Mouse (Mus musculus): ENCODE data around the gene Wdhd1.
"Not testable (repeated sequence)": the region's sequence is repeated elsewhere in the genome, so short reads cannot be mapped to it uniquely, and the experiment has no call there.

Gene Wdhd1

DNA sequence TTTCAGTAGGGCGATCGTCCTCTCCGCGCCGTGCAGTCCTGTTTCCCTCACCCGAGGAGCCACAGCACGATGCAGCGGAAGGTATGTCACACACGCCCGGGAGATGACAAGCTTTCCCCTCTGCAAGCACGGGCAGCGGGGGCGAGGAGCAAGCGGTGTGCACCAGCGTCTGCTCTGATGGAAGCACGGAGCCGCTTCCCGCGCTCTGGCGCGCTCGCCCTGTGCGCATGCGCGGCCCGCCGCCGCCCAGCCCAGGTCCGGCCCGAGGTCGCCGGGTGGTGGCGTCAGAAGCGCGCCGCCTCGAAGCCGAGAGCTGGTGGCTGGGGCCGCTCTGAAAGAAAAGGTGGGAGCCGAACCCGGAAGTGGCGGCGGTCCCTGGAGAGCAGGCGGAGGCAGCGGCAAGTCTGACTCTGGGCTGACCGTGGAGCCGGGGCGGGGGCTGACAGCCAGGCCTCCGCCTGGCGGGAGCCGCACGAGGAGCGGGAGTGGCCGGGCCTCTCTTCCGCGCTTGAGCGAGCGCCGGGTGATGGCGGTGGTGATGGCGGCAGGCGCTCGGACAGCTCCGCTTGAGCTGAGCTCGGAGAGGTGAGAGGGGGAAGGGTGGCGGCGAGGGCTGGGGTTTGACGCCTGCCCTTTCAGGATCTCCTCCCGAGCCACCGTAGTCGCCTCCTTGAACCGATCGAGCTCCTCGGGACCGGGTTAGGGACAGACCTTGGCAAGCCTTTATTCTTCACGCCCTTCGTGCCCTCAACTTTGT is at the start of gene Wdhd1, which contains the start of gene Socs4:
Gene Wdhd1 (minus strand): TSS at position 221 of the 757 bp plus-strand sequence.
Gene Socs4 (plus strand): TSS at position 295 of the 757 bp plus-strand sequence.
- peak; percentile 83 for DNase-seq (ENCODE audit: low spot score)

- DNase-seq (ENCODE audit: low spot score), result no peak
Measured at GRCm38 (mm10) chr14:47325965-47326761, 49.5 kb upstream of the Wdhd1 start.

DNA sequence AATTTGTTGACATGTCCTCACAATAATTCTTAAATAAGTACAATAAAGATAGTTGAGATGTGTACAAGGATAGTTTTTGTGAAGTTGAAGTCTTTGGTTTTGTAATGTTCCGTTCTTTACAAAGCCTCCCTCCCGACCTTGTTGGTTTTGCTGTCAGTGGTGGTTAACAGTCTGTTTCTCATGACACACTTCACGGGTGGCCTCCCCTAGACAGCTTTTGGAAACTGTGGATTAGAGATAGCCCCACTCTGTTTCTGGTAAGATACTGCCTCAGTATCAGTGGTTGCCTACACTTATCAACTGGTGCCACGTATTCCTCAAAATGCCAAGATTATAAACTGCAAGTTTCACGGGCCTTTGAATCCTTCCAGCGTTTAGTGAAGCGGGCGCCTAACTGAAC is 44.9 kb upstream of the Wdhd1 start:
- not testable (repeated sequence) for DNase-seq (ENCODE audit: low spot score)

DNA sequence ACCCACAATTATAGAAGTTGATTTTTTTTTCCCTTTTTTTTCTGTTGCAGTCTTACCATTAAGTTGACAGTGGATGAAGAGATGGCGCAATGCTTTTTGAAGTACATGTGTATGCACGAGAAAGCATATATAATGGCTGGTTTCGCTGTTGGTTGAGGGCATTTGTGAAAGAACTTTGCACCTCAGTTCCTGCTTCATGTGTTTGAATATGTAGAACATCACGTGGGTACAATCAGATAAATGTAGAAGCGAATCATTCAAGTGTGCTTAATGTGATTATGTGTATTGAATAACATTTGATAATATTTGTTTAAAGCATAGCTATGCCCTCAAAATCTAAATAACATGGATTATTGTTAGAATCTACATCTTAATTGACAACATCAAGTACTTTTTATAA is 42.7 kb upstream of the Wdhd1 start:
- no peak for DNase-seq (ENCODE audit: low spot score)

DNA sequence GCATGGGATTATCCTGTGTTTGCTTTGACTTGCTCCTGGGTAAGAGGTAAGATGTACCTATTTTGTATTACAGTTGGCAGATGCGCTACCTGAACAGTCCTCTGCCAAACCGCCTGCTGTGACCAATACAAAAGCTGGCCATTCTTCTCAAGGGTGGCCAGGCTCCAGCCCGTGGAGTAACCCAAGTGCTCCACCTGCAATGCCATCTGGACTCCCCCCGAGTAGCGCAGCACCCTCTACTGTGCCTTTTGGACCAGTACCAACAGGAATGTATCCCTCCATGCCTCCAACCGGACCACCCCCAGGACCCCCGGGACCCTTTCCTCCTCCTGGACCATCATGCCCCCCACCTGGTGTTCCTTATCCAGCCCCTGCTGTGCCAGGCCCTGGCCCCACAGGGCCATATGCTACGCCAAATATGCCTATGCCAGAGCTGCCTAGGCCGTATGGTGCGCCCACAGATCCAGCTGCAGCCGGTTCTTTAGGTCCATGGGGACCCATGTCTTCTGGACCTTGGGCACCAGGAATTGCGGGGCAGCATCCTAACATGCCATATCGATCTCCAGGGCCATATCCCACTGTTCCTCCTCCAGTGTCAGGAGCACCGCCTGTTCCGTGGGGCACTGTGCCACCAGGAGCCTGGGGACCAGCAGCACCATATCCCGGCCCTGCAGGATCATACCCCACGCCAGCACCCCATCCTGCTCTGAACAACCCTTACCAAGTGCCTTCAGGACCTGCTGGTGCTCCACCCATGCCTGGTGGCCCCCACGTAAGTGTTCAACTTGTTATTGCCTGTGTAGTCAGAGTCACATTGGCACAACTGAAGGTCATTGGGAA is 33.9 kb upstream of the Wdhd1 start:
- DNase-seq (ENCODE audit: low spot score), result no peak

GRCm38 (mm10) chr14:47309061-47309460 is 32.4 kb upstream of the Wdhd1 start:
- DNase-seq (ENCODE audit: low spot score), result no peak

DNA sequence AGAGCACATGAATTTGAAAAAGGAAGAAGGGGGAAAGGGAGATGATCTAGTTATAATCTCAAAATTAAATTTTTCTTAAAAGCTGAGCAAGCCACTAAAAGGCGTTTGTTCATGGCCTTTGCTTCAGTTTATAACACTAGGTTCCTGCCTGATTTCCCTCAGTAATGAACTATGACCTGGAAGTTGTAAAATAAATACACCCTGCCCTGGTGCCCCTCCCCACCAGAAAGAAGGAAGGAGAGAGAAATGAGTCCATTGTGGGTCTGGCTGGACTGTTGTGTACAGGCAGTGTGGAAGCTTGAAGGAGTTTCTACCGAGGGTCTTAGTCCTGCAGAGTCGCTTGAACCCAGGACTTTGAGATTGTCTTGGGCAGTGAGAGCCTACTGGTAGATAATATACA is 31.0 kb upstream of the Wdhd1 start:
- no peak for DNase-seq (ENCODE audit: low spot score)

DNA sequence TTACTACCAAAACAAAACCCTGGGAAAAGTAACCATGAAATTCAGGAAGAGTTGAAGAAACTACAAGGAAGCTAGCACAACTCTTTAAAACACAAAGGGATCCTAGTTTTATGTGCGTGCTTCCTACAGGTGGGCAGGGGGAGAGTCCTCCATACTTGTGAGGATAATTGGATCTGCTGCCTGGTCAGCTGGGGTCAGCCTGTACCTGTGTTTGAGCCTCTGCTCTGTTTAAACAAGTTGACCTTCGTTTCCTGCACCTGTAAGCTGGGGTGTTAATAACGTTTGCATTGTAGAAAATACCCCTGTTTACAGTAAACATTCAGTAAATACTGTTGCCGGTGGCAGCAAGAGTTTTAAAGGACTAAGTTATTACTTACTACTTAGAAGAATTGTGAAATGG is 29.3 kb upstream of the Wdhd1 start:
- DNase-seq (ENCODE audit: low spot score), result no peak

DNA sequence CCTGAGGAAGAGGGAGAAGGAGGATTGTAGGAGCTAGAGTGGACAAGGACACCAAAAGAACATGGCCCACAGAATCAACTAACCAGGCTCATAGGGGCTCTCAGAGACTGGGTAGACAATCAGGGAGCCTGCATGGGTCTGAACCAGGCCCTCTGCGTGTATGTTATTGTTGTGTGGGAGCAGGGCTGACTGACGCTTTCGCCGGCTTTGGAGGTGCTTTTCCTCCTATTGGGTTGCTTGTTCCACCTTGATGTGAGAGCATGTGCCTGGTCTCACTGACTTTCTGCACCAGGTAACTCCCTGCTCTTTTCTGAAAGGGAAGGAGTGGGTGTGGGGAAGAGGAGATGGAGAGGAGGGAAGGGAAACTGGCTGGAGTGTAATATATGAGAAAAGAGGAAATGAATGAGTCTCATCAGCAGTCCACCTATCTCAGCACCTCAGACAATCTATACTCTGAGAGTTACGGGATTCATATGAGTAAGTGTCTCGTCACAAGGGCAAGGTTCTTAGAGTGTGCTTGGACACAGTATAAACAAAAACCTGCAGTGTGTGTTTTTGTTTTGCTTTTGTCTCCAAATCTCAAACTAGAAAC is 28.3 kb upstream of the Wdhd1 start:
- DNase-seq (ENCODE audit: low spot score), result no peak

DNA sequence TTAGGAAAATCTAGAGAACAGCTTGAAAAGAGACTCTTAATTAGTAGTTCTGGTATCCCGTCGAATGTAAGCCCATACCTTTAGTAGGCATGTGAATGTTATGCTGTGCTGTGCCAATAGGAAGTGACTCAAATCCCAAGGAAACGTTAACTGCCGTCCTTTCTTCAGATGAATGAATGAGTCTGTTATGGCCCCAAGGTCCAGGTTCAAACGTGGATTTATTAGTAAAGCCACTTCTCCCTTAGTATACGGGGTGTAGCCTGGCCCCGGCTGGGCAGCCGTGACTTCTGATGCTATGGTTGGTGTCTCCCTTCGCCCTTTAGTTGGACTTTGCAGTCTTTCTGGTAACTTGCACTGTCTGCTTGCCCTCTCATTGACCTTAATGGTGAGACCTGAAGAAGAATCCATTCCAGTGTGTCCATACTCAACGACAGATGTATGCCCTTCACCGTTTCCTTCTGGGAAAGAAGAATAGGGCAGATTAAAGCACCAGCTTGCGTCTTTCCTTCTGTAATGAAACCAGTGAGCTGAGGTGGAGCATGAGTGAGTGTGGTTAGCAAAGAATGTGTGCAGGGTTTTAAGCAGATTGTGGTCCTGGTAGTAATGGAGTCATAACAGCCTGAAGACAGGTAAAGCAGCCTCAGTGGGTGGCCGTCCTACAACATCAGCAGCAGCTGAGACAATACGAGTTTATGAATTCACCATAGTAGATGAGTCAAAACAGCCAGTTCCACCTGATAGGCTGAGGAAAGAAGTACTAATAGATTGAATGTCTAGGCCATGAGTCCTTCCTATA is 26.4 kb upstream of the Wdhd1 start:
- no peak for DNase-seq (ENCODE audit: low spot score)

DNA sequence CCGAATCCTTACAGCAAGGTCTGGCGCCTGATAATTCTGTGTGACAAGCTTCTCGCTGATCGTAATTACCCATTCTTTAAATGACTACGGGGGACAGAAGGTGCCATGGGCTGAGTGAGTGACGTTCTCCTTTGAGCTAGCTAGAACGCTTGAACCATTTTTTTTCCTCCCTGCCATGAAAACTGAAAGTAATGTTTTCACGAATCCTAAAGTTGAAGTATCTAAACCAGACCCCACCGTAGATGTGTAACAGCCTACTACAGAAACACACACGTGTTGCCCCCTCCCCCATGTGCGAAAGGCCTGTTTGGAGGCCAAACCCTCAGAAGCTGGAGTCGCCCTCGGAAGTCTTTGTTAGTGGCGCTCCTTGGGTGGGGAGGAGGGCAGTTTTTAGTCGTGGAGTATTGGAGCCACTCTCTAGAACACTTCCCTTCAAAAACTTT is 22.2 kb upstream of the Wdhd1 start:
- peak; percentile 51 for DNase-seq (ENCODE audit: low spot score)

GRCm38 (mm10) chr14:47298408-47298792 is 21.7 kb upstream of the Wdhd1 start:
- DNase-seq (ENCODE audit: low spot score), result no peak

DNA sequence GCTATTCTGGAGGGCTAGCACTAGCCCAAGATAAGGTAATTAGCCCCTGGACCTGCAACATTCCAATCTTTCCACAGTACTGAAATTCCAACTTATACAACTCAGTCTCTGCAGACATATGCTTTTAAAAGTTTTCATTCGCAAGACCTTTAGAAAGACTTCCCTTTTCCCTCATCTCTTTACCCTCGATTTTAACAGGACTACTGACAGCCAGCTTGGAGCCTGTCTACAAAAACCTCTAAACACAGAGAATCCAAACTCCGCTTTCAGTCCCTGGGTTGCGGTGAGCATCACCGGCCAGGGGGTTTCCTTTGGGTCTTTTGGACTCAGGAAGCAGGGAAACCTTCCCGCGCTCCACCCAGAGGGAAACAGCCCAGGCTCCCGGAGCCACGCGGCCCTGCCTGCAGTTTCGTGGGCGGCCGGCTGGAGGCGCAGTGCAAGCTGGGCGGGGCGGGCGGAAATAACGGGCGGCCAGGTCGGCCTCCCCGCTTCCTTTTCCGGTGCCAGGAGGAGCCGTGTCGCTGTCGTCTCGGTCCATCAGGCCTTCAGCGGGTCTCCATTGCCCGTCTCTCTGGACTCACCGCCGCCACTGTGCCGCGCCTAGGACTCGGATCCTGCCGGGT is 21.2 kb upstream of the Wdhd1 start, which contains the start of gene Mapk1ip1l:
Gene Mapk1ip1l (plus strand): TSS at position 482 of the 623 bp plus-strand sequence.
- DNase-seq (ENCODE audit: low spot score), result peak; percentile 78

GRCm38 (mm10) chr14:47296232-47296631 is 19.6 kb upstream of the Wdhd1 start:
- no peak for DNase-seq (ENCODE audit: low spot score)

GRCm38 (mm10) chr14:47294136-47294535 is 17.5 kb upstream of the Wdhd1 start:
- DNase-seq (ENCODE audit: low spot score), result no peak

DNA sequence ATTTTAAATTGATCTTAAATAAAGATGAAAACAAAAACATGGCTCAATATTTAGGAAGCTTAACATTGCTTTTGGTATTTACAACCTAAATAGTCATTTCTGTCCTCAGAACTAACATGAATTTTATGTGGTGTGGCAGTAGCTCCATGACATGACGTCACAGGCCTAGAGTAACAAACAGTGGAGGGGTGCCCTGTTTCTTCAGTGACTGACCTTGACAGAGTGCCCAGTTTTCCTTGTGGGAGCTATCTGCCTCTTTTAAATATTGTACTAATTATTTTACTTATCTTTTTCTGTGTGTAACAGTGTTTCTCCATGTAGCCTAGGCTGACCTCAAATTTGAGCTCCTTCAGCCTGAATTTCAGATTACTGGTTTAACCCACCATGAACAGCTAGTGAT is 15.1 kb upstream of the Wdhd1 start:
- no peak for DNase-seq (ENCODE audit: low spot score)

DNA sequence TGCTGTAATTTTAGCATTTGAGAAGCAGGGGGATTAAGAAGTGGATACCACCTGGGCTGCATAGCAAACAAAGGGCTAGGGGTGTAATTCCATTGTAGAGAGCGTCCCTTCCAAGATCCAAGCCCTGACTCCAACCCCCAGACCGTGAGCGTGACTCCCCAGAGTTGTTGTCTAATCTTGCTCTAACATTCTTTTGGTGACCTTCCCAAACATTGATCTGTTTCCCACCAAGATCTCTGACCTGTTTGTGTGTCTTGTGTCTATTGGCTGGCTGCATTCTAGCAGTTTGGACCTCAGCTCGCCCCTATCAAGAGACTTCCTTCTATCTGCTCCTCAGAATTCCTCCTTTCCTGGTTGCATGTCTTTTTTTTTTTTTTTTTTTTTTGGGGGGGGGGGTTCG is 10.4 kb upstream of the Wdhd1 start:
- no peak for DNase-seq (ENCODE audit: low spot score)

DNA sequence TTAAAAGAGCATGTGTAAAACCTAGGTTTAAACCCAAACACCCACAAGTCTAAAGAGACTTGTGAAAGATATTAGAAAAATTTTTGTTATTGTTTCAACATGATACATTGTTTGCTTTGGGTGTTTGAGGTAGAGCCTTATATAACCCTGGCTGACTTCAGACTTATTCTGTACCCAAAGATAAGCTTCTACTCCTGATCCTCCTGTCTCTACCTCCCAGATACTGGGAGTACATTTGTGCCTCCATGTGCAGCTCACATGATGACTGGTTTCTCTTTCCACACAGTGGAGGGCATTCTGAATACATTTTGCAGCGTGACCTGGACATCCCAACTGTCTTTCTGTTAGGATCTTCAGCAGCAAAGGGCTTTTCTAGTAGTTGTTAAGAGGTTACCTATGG is 9.6 kb upstream of the Wdhd1 start:
- no peak for DNase-seq (ENCODE audit: low spot score)

DNA sequence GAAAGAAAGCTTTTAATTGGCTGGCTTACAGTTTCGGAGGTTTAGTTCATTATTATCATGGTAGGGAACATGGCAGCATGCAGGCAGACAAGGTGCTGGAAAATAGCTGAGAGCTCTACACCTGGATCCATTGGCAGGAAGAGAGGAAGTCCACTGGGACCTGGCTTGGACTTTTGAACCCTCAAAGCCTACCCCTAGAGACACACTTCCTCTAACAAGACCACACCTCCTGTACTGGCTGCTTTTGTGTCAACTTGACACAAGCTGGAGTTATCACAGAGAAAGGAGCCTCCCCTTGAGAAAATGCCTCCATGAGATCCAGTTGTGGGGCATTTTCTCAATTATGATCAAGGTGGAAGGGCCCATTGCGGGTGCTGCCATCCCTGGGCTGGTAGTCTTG is 8.6 kb upstream of the Wdhd1 start:
- no peak for DNase-seq (ENCODE audit: low spot score)

- DNase-seq (ENCODE audit: low spot score), result no peak
Measured at GRCm38 (mm10) chr14:47283568-47283967, 6.9 kb upstream of the Wdhd1 start.

- DNase-seq (ENCODE audit: low spot score), result no peak
Measured at GRCm38 (mm10) chr14:47281535-47281934, 4.9 kb upstream of the Wdhd1 start.

Measured in adipocyte (in vitro differentiated cells).